Mouse (Mus musculus): ENCODE results near the gene Atp4b. TPM values are rescaled to one million over a fixed set of nuclear protein-coding genes. Genes with fewer than 3 reads are reported as not detected.

Atp4b gene
- polyA plus RNA-seq, 1 experiment from 2014 or later: not detected

DNA sequence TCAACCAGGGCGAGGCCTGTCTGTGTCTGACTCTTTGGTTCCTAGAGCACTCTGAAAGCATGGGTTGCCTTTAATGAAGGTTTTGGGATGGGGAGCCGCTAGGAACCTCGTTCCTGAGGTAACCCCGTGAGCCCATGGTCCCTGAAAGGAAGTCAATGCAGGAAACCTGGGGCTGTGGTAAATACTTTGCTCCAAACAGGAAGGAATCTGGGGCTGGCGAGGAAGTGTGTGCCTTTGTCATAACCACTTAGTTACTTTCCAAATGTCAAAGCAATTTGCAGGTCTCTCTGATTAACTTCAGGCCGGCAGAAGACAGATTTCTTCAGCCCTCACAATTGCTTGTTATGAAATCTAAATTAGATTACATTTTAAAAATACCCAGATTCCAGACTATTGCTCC, 30.7 kb upstream of the Atp4b start:
- no peaks in the 10 kb centered on the region for H3K4me1 ChIP-seq (replicated peaks; ENCODE audit: control insufficient read depth, insufficient read depth, low read length)
- ATAC-seq (replicated peaks; ENCODE audit: low FRiP score): no peak
- no peak overlapping the region for H3K4me3 ChIP-seq (ENCODE audit: low read depth, low read length)
- no peak overlapping the region for H3K27ac ChIP-seq (ENCODE audit: low read depth, low read length)
- H3K4me2 ChIP-seq (ENCODE audit: low read depth, low read length, severe bottlenecking): no peak overlapping the region
- H3K9me3 ChIP-seq (ENCODE audit: control insufficient read depth, low read length): no peaks in the 10 kb centered on the region
- no peaks in the 10 kb centered on the region for H3K36me3 ChIP-seq (ENCODE audit: control insufficient read depth, insufficient read depth, low read length)
- no peak for DNase-seq (ENCODE audit: low spot score)
- no peak overlapping the region for H3K9ac ChIP-seq (ENCODE audit: low read length)
- H3K27me3 ChIP-seq (ENCODE audit: control insufficient read depth, insufficient read depth, low read length): no peaks in the 10 kb centered on the region
- WGBS: 80% methylated on average over 6 of the region's 6 CpGs

DNA sequence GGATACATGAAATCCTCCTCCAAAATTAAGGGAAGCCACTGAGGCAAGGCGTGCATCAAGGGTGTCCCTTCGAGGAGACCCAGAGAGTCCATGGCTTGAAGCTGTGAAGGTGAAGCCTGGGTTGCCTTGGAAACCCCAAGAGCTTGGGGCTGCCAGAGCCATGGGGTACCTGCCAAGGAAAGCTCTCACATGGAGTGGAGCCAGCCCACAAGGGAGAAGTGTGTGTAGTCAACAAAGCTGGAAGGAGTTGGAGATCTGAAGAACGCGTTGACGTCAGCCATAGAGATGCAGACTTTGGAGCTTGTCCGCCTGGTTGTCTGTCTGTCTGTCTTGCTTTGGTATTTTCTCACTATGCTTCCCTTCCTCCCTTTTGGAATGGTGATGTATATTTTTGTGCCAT, 24.3 kb upstream of the Atp4b start:
- Histone ChIP-seq H3K4me2 (ENCODE audit: low read depth, low read length, severe bottlenecking) (no peak overlapping the region), H3K36me3 (ENCODE audit: control insufficient read depth, insufficient read depth, low read length) (no peaks in the 10 kb centered on the region), H3K4me3 (ENCODE audit: low read depth, low read length) (no peak overlapping the region), H3K27me3 (ENCODE audit: control insufficient read depth, insufficient read depth, low read length) (no peaks in the 10 kb centered on the region), H3K4me1 (replicated peaks; ENCODE audit: control insufficient read depth, insufficient read depth, low read length) (no peaks in the 10 kb centered on the region), H3K9me3 (ENCODE audit: control insufficient read depth, low read length) (no peaks in the 10 kb centered on the region), H3K27ac (ENCODE audit: low read depth, low read length) (no peak overlapping the region), H3K9ac (ENCODE audit: low read length) (no peak overlapping the region)
- 96% methylated on average over 6 of the region's 6 CpGs for WGBS
- ATAC-seq (replicated peaks; ENCODE audit: low FRiP score) (no peak), DNase-seq (ENCODE audit: low spot score) (no peak)

DNA sequence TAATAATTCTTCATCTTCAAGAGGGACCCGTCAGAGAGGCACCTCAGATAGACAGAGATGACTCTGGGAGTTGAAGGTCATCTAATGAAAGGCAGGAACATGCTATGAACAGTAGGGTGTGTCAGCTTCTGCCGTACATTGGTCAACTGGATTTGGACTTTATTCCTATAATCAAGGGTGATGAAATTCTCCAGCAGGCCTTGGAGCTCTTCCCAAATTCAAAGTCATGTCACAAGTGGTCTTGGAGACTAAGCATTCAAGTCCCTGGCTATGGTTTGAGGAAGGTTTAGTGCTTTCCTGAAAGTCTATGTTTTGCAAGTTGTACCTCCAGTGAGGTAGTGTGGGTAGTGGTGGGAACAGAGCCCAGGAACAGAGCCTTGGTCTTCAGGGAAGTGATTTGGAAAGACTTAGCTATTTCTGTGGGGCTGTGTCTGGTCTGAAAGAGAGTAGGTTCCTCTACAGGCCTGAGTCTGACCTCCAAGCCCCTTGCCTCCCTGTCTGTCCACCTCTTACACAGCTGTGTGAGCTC, 22.6 kb upstream of the Atp4b start:
- Histone ChIP-seq H3K4me3 (ENCODE audit: low read depth, low read length) (no peak overlapping the region), H3K27ac (ENCODE audit: low read depth, low read length) (no peak overlapping the region), H3K4me1 (replicated peaks; ENCODE audit: control insufficient read depth, insufficient read depth, low read length) (no peaks in the 10 kb centered on the region), H3K9ac (ENCODE audit: low read length) (no peak overlapping the region), H3K9me3 (ENCODE audit: control insufficient read depth, low read length) (no peaks in the 10 kb centered on the region), H3K27me3 (ENCODE audit: control insufficient read depth, insufficient read depth, low read length) (no peaks in the 10 kb centered on the region), H3K4me2 (ENCODE audit: low read depth, low read length, severe bottlenecking) (no peak overlapping the region), H3K36me3 (ENCODE audit: control insufficient read depth, insufficient read depth, low read length) (no peaks in the 10 kb centered on the region)
- no peak for ATAC-seq (replicated peaks; ENCODE audit: low FRiP score)
- WGBS: 78% methylated on average over 2 of the region's 2 CpGs
- DNase-seq (ENCODE audit: low spot score): no peak

DNA sequence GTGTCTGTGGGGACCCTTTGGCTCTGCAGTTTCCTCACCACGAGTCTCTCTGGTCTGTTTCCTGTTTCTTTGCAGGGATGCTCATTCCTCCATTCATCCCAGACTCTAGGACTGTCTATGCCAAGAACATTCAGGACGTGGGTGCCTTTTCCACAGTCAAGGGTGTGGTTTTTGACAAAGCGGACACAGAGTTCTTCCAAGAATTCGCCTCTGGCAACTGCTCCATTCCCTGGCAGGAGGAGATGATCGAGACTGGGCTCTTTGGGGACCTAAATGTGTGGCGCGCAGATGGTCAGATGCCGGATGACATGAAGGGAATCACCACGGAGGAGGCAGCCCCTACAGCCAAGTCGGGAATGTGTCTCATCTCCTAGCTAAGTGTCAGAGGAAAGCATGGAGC, 19.3 kb upstream of the Atp4b start:
- 80% methylated on average over 10 of the region's 10 CpGs for WGBS
- DNase-seq (ENCODE audit: low spot score): no peak
- no peaks in the 10 kb centered on the region for H3K9me3 ChIP-seq (ENCODE audit: control insufficient read depth, low read length)
- no peak overlapping the region for H3K4me3 ChIP-seq (ENCODE audit: low read depth, low read length)
- H3K27me3 ChIP-seq (ENCODE audit: control insufficient read depth, insufficient read depth, low read length): no peaks in the 10 kb centered on the region
- H3K4me2 ChIP-seq (ENCODE audit: low read depth, low read length, severe bottlenecking): no peak overlapping the region
- ATAC-seq (replicated peaks; ENCODE audit: low FRiP score): no peak
- H3K9ac ChIP-seq (ENCODE audit: low read length): no peak overlapping the region
- no peaks in the 10 kb centered on the region for H3K36me3 ChIP-seq (ENCODE audit: control insufficient read depth, insufficient read depth, low read length)
- no peaks in the 10 kb centered on the region for H3K4me1 ChIP-seq (replicated peaks; ENCODE audit: control insufficient read depth, insufficient read depth, low read length)
- no peak overlapping the region for H3K27ac ChIP-seq (ENCODE audit: low read depth, low read length)

- no peaks in the 10 kb centered on the region for H3K27me3 ChIP-seq (ENCODE audit: control insufficient read depth, insufficient read depth, low read length)
- no peak overlapping the region for H3K4me2 ChIP-seq (ENCODE audit: low read depth, low read length, severe bottlenecking)
- H3K9ac ChIP-seq (ENCODE audit: low read length): no peak overlapping the region
- H3K4me1 ChIP-seq (replicated peaks; ENCODE audit: control insufficient read depth, insufficient read depth, low read length): no peaks in the 10 kb centered on the region
- H3K4me3 ChIP-seq (ENCODE audit: low read depth, low read length): no peak overlapping the region
- whole genome bisulfite sequencing: 62% methylated on average over 12 of the region's 12 CpGs
- no peaks in the 10 kb centered on the region for H3K36me3 ChIP-seq (ENCODE audit: control insufficient read depth, insufficient read depth, low read length)
- H3K9me3 ChIP-seq (ENCODE audit: control insufficient read depth, low read length): no peaks in the 10 kb centered on the region
- ATAC-seq (replicated peaks; ENCODE audit: low FRiP score): no peak
- no peak for DNase-seq (ENCODE audit: low spot score)
- no peak overlapping the region for H3K27ac ChIP-seq (ENCODE audit: low read depth, low read length)
Measured at GRCm38 (mm10) chr8:13413823-13414390, 17.3 kb upstream of the Atp4b start.

GRCm38 (mm10) chr8:13412891-13413558, 16.4 kb upstream of the Atp4b start:
- Histone ChIP-seq H3K36me3 (ENCODE audit: control insufficient read depth, insufficient read depth, low read length) (no peaks in the 10 kb centered on the region), H3K9me3 (ENCODE audit: control insufficient read depth, low read length) (no peaks in the 10 kb centered on the region), H3K9ac (ENCODE audit: low read length) (no peak overlapping the region), H3K27me3 (ENCODE audit: control insufficient read depth, insufficient read depth, low read length) (no peaks in the 10 kb centered on the region), H3K4me2 (ENCODE audit: low read depth, low read length, severe bottlenecking) (no peak overlapping the region), H3K4me1 (replicated peaks; ENCODE audit: control insufficient read depth, insufficient read depth, low read length) (no peaks in the 10 kb centered on the region), H3K27ac (ENCODE audit: low read depth, low read length) (no peak overlapping the region), H3K4me3 (ENCODE audit: low read depth, low read length) (no peak overlapping the region)
- 64% methylated on average over 13 of the region's 13 CpGs for WGBS
- DNase-seq (ENCODE audit: low spot score) (peak; percentile 79), ATAC-seq (replicated peaks; ENCODE audit: low FRiP score) (no peak)

DNA sequence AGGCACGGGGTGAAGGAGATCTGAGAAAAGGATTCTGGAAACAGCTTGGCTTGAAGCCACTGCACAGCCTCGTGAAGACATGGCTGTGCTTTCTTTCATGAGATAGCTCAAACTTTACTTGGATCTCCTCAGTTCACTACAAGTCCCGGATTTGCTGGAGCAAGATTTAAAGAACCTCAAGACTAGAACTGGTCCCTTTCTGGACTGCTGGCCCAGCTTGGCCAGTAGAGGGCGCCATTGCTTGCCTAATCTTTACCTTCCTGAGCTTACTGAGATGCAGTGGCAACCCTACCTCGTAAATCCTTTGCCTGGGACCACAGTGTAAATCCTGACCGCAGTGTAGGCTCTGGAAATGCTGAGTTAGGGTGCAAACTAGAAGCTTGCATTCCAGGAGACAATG, 15.0 kb upstream of the Atp4b start:
- DNase-seq (ENCODE audit: low spot score): peak; percentile 86
- Histone ChIP-seq H3K36me3 (ENCODE audit: control insufficient read depth, insufficient read depth, low read length) (no peaks in the 10 kb centered on the region), H3K4me2 (ENCODE audit: low read depth, low read length, severe bottlenecking) (no peak overlapping the region), H3K4me1 (replicated peaks; ENCODE audit: control insufficient read depth, insufficient read depth, low read length) (no peaks in the 10 kb centered on the region), H3K27me3 (ENCODE audit: control insufficient read depth, insufficient read depth, low read length) (no peaks in the 10 kb centered on the region), H3K4me3 (ENCODE audit: low read depth, low read length) (no peak overlapping the region), H3K9me3 (ENCODE audit: control insufficient read depth, low read length) (no peaks in the 10 kb centered on the region), H3K9ac (ENCODE audit: low read length) (no peak overlapping the region), H3K27ac (ENCODE audit: low read depth, low read length) (no peak overlapping the region)
- ATAC-seq (replicated peaks; ENCODE audit: low FRiP score): no peak
- 28% methylated on average over 6 of the region's 6 CpGs for WGBS

DNA sequence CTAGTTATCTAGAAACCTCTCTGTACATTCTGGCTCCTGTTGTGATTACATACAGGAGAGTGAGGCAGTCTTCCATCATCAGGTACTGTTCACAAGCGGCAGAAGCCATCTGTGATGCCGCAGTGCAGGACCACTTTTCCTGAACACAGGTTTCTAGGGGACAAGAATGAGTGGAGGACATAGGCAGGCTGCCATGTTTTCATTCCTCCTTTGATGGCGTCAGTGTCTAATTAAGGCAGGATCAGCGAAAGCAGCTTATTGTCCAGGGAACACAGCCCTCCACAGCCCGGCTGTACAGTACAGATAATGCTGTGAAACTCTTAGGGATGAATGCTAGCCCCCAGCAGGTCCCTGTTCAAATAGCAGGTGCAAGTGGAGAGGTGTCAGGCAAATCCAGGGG, 9.4 kb upstream of the Atp4b start:
- 68% methylated on average over 5 of the region's 5 CpGs for WGBS
- Histone ChIP-seq H3K4me3 (ENCODE audit: low read depth, low read length) (no peak overlapping the region), H3K36me3 (ENCODE audit: control insufficient read depth, insufficient read depth, low read length) (no peaks in the 10 kb centered on the region), H3K27ac (ENCODE audit: low read depth, low read length) (no peak overlapping the region), H3K4me2 (ENCODE audit: low read depth, low read length, severe bottlenecking) (no peak overlapping the region), H3K4me1 (replicated peaks; ENCODE audit: control insufficient read depth, insufficient read depth, low read length) (no peaks in the 10 kb centered on the region), H3K9ac (ENCODE audit: low read length) (no peak overlapping the region), H3K27me3 (ENCODE audit: control insufficient read depth, insufficient read depth, low read length) (no peaks in the 10 kb centered on the region), H3K9me3 (ENCODE audit: control insufficient read depth, low read length) (no peaks in the 10 kb centered on the region)
- DNase-seq (ENCODE audit: low spot score) (no peak), ATAC-seq (replicated peaks; ENCODE audit: low FRiP score) (no peak)

DNA sequence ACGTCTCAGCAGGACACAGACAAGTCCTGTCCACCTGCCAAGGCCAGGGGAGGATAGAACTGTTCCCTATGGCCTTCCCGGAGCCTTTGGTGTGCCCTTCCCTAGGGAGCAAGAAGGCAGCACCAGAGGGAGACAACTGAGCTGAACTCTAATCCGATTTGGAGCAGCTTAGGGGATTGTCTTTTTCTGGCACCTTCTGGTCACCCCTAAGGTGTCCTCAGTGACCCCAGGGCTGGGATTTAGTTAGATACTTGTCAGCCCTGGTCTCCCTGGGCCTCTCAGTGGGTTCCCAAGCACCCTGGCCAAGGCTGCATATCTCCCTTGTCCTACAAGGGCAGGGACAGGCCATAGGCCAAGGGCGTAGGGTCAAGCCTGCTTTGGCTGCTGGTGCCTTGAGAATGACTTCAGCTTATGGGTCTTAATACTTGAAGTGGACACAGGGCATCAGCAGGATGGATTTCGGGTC, 8.1 kb upstream of the Atp4b start, which contains the start of gene Grk1:
Gene Grk1, plus strand, starts transcription at position 416 of the 466 bp plus-strand sequence.
- Histone ChIP-seq H3K4me3 (ENCODE audit: low read depth, low read length) (no peak within 1 kb of the TSS), H3K27me3 (ENCODE audit: control insufficient read depth, insufficient read depth, low read length) (no peaks in the 10 kb centered on the region), H3K9ac (ENCODE audit: low read length) (no peak within 1 kb of the TSS), H3K4me1 (replicated peaks; ENCODE audit: control insufficient read depth, insufficient read depth, low read length) (no peaks in the 10 kb centered on the region), H3K36me3 (ENCODE audit: control insufficient read depth, insufficient read depth, low read length) (no peaks in the 10 kb centered on the region), H3K27ac (ENCODE audit: low read depth, low read length) (no peak within 1 kb of the TSS), H3K4me2 (ENCODE audit: low read depth, low read length, severe bottlenecking) (no peak within 1 kb of the TSS), H3K9me3 (ENCODE audit: control insufficient read depth, low read length) (no peaks in the 10 kb centered on the region)
- no peak for ATAC-seq (replicated peaks; ENCODE audit: low FRiP score)
- no peak for DNase-seq (ENCODE audit: low spot score)
- 82% methylated on average over 5 of the region's 5 CpGs for WGBS
